14 mouse cellular contexts compared by ENCODE assay signal in genomic region chr3:122986386-122986785, GRCm38 (mm10). TPM values are rescaled to one million over a fixed set of nuclear protein-coding genes. Genes with fewer than 3 reads are reported as not detected.
DNase-seq lines count a peak whose midpoint lies in the region; ATAC-seq and TF ChIP-seq lines count a peak whose summit lies in the region.
"Had no signal": no experiment of that assay in that cellular context is flagged by ENCODE, and none has a peak within 500 bp of the region (broad histone marks: within the 10 kb centered on the region; RNA-seq: fewer than 3 reads in every experiment).

No protein-coding gene starts in this region.

- WGBS in midbrain, embryonic 16.5 days: 57% methylated on average over 1 of the region's 1 CpGs

- H3K4me2 ChIP-seq in midbrain, embryonic 16.5 days (ENCODE audit: low read length): no peak overlapping the region

- TF ChIP-seq CTCF in gastrocnemius, adult 2 months (IDR thresholded peaks at IDR 0.05): no peak

- no peaks in the 10 kb centered on the region for H3K27me3 ChIP-seq in midbrain, embryonic 16.5 days (ENCODE audit: control insufficient read depth, insufficient read depth, low read depth, low read length)
- H3K27me3 ChIP-seq: hindbrain, embryonic 12.5 days; neural tube, embryonic 15.5 days had no signal

- no peaks in the 10 kb centered on the region for H3K9me3 ChIP-seq in midbrain, embryonic 16.5 days (replicated peaks; ENCODE audit: control insufficient read depth, low read length, poor library complexity, severe bottlenecking)
- H3K9me3 ChIP-seq: embryonic facial prominence, embryonic 10.5 days; hindbrain, embryonic 12.5 days; megakaryocyte, embryonic 14.5 days; neural tube, embryonic 15.5 days had no signal

- ATAC-seq in midbrain, embryonic 16.5 days: no peak
- ATAC-seq: forebrain, embryonic 16.5 days had no signal

- peak overlapping the region; percentile 99; the same call in 1 of the 2 replicates for H3K27ac ChIP-seq in gastrocnemius, adult 2 months
- no peak overlapping the region for H3K27ac ChIP-seq in midbrain, embryonic 16.5 days (ENCODE audit: low read length)
- H3K27ac ChIP-seq: embryonic facial prominence, embryonic 10.5 days; hindbrain, embryonic 12.5 days; neural tube, embryonic 15.5 days had no signal

- DNase-seq in gastrocnemius, adult 2 months: no peak
- DNase-seq in gastrocnemius, adult 8-10 months (ENCODE audit: low spot score in 2 of 2): no peak
- DNase-seq in urinary bladder, postnatal 14 days (ENCODE audit: low spot score): peak; percentile 31
- DNase-seq in urinary bladder, postnatal 25 days (ENCODE audit: low spot score): no peak
- peak; percentile 11 for DNase-seq in lung, postnatal 10 days
- DNase-seq in layer of hippocampus, postnatal 25 days (ENCODE audit: extremely low spot score in 1 of 2, low spot score in 1 of 2): no peak
- no peak for DNase-seq in cerebellum, adult 9-11 months
- DNase-seq: left cerebral cortex, postnatal 4 days had no signal

- intact Hi-C loops in gastrocnemius, adult 2 months (cut with DNase I): no loop called here

- H3K36me3 ChIP-seq in midbrain, embryonic 16.5 days (ENCODE audit: control insufficient read depth, insufficient read depth, low read length): no peaks in the 10 kb centered on the region
- H3K36me3 ChIP-seq: embryonic facial prominence, embryonic 10.5 days; hindbrain, embryonic 12.5 days; neural tube, embryonic 15.5 days had no signal

- no peak overlapping the region for H3K4me3 ChIP-seq in gastrocnemius, adult 2 months
- no peak overlapping the region for H3K4me3 ChIP-seq in midbrain, embryonic 16.5 days (ENCODE audit: low read depth, low read length)
- H3K4me3 ChIP-seq: hindbrain, embryonic 12.5 days; megakaryocyte, embryonic 14.5 days; neural tube, embryonic 15.5 days had no signal

- no peak overlapping the region for H3K9ac ChIP-seq in midbrain, embryonic 16.5 days (ENCODE audit: low read depth, low read length)
- H3K9ac ChIP-seq: hindbrain, embryonic 12.5 days; neural tube, embryonic 15.5 days had no signal

- H3K4me1 ChIP-seq in midbrain, embryonic 16.5 days (ENCODE audit: control insufficient read depth, insufficient read depth, low read length): peaks cover 12% of the 10 kb centered on the region
- H3K4me1 ChIP-seq: neural tube, embryonic 15.5 days had no signal

RNA-seq across cellular contexts. Expression of gene Usp53, which starts 2.1 kb away (rescaled TPM):
- total RNA-seq in gastrocnemius, adult 2 months (2021): 10 to 100 TPM; 10.7 to 13.5 TPM
- total RNA-seq in gastrocnemius, adult 8-10 months (2022): 10 to 100 TPM in 2 of 4 experiments, 1 to 10 TPM in 2; 8.0 to 14.5 (median 10.0) TPM
- 9.4 and 10.8 TPM in 2 replicates for polyA plus RNA-seq in midbrain, embryonic 16.5 days (2015; fragmentation: Nextera tagmentation; extraction: Ambion mirVana)
- 10 to 100 TPM; 22.4 to 25.4 TPM for total RNA-seq in layer of hippocampus, postnatal 25 days (2021)

RNA-seq across cellular contexts. Expression of gene Myoz2, which starts 48.4 kb away (rescaled TPM):
- 100 to 1,000 TPM; 281 to 748 TPM for total RNA-seq in gastrocnemius, adult 2 months (2021)
- 100 to 1,000 TPM; 244 to 301 (median 265) TPM for total RNA-seq in gastrocnemius, adult 8-10 months (2022)
- not detected in 2 replicates for polyA plus RNA-seq in midbrain, embryonic 16.5 days (2015; fragmentation: Nextera tagmentation; extraction: Ambion mirVana)
- under 1 TPM in 1 of 2 experiments, not detected in 1; 0.30 TPM for total RNA-seq in layer of hippocampus, postnatal 25 days (2021)
- total RNA-seq: left cerebral cortex, postnatal 4 days had no signal
- polyA plus RNA-seq: embryonic facial prominence, embryonic 10.5 days; forebrain, embryonic 16.5 days had no signal

Comparison
In these comparisons a context has a peak if more than half of its experiments do, and no peak if none do; other contexts are left out.
1. DNase-seq: peak in urinary bladder, postnatal 14 days (single experiment) and lung, postnatal 10 days (single experiment); none in gastrocnemius, adult 2 months (single experiment), gastrocnemius, adult 8-10 months (0 of 2), urinary bladder, postnatal 25 days (single experiment), layer of hippocampus, postnatal 25 days (0 of 2) and cerebellum, adult 9-11 months (single experiment).
2. RNA of gene Myoz2, which starts 48.4 kb away (total RNA-seq): 281 to 748 TPM in gastrocnemius, adult 2 months and 244 to 301 TPM in gastrocnemius, adult 8-10 months; 0.30 TPM in layer of hippocampus, postnatal 25 days; every median in the first group is over 100 times any median in the second.